Mouse (Mus musculus) brain, adult 2 months (tissue): Measurements from ENCODE around the gene Gm21319.
"Not testable (repeated sequence)": the region's sequence is repeated elsewhere in the genome, so short reads cannot be mapped to it uniquely, and the experiment has no call there.

Source experiments
- DNase-seq: peaks from one replicate; pipeline ENCODE4 v3.0.0; 2011; ENCODE audit warnings: low read depth, low spot score

Gm21319 gene

GRCm38 (mm10) chr12:87775655-87776054, at the start of gene Gm21319:
TSS of gene Gm21319 (minus strand) at chr12:87775755.
- DNase-seq = not testable (repeated sequence)

GRCm38 (mm10) chr12:87816277-87816676, 40.7 kb upstream of the Gm21319 start, which contains the start of gene BB287469:
TSS of gene BB287469 (plus strand) at chr12:87816577.
- not testable (repeated sequence) for DNase-seq

- not testable (repeated sequence) for DNase-seq
Observed at GRCm38 (mm10) chr12:87797971-87798370, 22.4 kb upstream of the Gm21319 start.

GRCm38 (mm10) chr12:87795212-87795611, 19.7 kb upstream of the Gm21319 start, which contains the start of gene Gm21936:
TSS of gene Gm21936 (plus strand) at chr12:87795512.
- not testable (repeated sequence) for DNase-seq
